Mouse (Mus musculus) layer of hippocampus, postnatal 10 days (tissue): ENCODE measurements at regions not wholly inside any gene's neighbourhood (a gene's known extent, or its start where the extent isn't known, plus 50 kb on each side); places are given as distances from the start of the nearest gene placed in this dataset.

Experiments
- DNase-seq, 2 experiments: peaks; one replicate each; pipeline ENCODE4 v3.0.0; 2021; ENCODE audit warnings: low spot score in 2 of 2

- DNase-seq = no peak
Measured at GRCm38 (mm10) chr1:194208034-194209000, 409.7 kb upstream of the Plxna2 start.

GRCm38 (mm10) chr1:194197516-194197915 lies 420.5 kb upstream of the Plxna2 start:
- DNase-seq = no peak

- DNase-seq = no peak
Measured at GRCm38 (mm10) chr1:194182293-194182692, 435.7 kb upstream of the Plxna2 start.

- no peak for DNase-seq
Measured at GRCm38 (mm10) chr1:194161469-194161868, 456.5 kb upstream of the Plxna2 start.

DNA sequence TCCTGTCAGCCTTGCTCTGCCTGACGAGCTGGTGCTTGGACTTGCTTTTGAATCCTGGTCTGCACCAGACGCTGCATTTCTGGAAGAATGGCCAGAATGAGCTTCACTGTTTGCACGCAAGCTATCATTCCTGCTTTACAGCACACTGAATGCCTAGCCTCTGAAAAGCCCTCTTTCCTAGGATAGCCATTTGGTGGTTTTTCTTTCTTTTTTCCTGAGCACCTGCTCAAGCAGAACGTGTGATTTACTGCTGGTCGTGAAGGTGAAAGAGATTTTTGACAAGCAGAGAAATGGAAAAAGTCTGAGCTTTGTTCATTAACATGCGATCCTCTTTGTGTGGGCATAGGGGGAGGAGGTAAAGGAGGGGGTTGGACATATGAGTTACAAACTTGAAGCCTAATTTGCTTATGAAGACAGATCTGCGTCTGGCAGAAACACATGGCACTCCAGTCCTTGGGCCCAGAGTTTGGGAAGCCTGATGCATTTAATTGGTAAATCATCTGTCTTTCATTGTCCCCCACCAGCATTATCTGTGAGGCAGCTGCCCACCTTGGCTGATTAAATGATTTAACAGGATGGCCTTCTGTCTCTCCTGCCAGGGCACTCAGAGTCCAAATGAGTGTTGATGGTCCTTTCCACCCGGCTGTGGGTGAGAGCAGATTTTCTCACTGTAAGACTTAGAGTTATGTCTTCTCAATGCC lies 457.1 kb upstream of the Plxna2 start:
- peak; percentile 37 to 53 for DNase-seq

- no peak for DNase-seq
Measured at GRCm38 (mm10) chr1:194157268-194157667, 460.8 kb upstream of the Plxna2 start.

GRCm38 (mm10) chr1:194148416-194149364 lies 469.3 kb upstream of the Plxna2 start:
- peak in 1 of 2 experiments; percentile 36 for DNase-seq

DNA sequence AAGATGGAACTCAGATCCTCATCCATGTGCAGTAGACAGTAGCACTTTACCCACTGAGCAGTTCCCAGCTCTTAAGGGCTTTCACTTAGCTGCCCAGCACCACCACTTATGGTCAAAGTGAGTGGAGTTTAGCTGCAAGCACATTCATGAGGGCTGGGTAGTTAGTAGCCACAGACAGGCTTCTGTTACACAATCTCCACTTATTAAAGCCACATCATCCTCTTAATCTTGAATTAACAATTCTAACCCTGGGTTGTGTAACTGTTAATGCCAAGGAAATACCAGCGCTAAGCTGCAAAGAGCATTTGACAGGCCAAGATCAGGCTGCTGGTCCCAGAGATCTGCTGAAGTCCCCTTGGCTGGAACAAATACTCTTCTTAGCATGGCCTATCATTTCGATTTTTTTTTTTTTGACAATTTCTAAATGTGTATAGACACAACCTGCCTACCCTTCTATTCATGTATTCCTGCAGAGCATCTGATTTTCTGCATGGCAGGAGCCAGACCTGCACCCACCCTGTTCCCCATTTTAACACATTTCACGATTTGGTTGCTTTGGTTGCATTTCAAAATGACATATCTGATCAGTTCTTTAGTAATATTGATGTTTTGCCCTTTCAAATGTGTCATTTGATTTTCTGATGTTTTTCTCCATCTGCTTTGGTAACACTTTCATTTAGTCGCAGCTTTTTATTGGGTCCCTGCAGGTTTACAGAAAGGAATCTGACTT lies 500.2 kb upstream of the Plxna2 start:
- peak in 1 of 2 experiments; percentile 3 for DNase-seq

GRCm38 (mm10) chr1:194114399-194114798 lies 503.6 kb upstream of the Plxna2 start:
- DNase-seq = no peak

DNA sequence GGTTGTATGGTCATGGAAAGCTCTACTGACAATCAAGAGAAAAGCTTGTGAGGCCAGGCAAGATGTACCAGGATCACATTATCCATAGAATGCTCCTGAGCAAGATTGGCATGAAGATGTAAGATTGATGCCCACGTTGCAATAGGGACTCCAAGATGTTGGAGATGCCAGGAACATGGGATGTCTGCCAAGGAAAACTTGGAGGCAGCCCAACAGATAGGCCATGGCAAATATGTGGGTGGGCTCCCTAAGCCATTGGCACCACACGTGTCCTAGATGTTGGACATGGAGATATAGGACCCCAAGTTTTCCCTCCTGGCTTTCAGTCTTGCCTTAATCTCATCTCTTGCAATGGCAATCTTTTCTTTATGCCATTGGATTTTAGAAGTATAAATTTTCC lies 506.1 kb upstream of the Plxna2 start:
- no peak for DNase-seq

GRCm38 (mm10) chr1:194109172-194110071 lies 508.6 kb upstream of the Plxna2 start:
- DNase-seq = no peak

DNA sequence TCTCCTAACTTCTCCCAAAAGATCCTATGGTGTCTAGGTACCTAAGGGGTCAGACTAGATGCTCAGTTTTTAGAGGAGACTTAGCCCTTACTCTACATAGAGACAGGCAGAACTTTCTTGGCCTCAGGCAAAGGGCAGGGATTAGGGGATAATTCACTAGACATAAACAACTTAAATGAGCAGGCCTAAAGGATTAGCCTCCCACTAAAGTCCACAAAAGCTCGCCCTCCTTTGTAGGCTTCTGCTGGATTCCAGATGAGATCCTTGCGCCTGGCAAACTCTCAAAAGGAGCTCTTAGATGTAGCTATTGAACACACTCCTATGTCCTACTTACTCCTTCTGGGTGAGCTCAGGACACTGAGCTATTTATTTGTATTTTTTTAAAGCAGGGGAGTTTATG lies 509.9 kb upstream of the Plxna2 start:
- DNase-seq = no peak

DNA sequence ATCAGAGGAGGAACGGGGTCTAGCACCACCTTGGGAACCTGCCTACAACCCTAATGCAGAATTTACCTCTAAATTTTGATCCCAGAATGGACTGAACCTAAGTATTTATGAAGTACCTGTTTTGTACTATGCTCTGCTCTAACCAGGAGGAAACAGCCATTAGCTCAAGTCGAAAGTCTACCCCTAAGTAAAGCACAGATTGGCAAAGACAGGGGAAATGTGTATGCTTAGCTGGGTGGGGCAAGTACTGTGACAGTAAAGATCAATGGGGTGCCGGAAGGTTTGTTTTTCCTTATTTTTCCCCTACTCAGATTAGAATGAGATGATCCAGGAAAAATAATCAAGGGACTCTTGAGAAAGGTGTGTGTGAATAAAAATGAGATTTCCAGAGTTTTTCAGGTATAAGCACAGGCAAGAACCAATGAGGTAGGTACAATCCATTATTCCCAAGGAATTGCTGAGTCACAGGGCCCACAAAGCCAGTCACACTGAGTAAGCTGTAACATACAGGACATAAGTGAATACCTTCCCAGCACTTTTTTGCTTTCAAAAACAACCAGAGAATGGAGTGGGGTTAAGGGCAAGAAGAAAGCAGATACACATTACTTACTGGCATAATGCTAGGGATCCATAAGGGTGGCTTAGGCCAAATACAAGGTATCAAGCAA lies 510.6 kb upstream of the Plxna2 start:
- DNase-seq = no peak

GRCm38 (mm10) chr1:194089918-194090548 lies 528.0 kb upstream of the Plxna2 start:
- no peak for DNase-seq

GRCm38 (mm10) chr1:194058512-194058911 lies 559.5 kb upstream of the Plxna2 start:
- DNase-seq = no peak

DNA sequence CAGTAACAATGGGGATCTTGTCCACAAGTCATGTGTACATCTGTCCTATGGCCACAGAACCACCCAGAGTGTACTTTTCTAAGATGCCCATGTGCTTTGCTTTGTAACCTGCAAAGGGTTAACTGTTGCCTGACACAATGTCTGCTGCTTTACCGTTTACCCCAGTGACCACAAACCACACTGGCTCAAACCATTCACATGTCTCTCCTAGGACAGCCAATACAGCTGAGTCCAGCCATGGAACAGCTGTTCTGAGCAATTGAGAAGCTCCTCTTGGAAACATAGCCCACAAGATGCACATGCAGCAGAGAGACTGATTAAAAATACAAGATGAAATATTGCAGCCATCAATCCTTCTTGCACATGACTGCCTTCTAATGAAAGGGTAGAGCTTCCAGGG lies 561.5 kb upstream of the Plxna2 start:
- no peak for DNase-seq

DNA sequence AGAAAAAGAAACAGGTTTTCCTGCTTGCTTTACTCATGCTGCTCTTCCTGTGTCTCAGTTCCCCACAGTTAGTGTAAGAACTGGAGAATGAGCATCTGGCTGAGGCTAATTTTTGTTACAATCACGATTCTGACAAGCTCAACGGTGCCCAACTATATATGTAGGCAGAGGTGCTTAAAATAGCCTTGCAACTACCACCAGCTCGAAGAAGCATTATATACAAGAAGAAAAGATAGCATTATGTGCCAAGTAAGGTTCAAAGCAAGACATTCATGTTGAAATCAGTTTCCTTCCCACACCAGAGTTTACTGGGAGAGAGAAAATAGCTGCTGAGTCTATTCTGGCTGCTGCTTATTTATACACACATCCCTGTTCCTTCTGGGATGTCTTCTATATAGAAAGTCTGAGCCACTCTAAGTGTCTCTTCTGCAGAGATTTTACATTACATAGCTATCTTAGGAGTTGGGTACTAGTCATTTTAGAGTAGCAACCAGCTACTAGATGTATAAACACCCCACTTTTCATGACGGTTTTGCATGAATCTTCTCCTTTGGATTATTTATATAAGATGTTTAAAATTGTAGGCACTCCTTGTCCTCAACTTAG lies 568.2 kb upstream of the Plxna2 start:
- DNase-seq = no peak
